Mouse (Mus musculus): ENCODE results near the gene Fam89a.

The Fam89a gene

GRCm38 (mm10) chr8:124751709-124752173, at the start of gene Fam89a:
Gene Fam89a (minus strand): TSS chr8:124751832.
- in situ Hi-C loops (cut with MboI; ENCODE audit: low sequenced_read_pairs), result no loop called here

GRCm38 (mm10) chr8:124800542-124800941, 48.9 kb upstream of the Fam89a start:
- in situ Hi-C loops (cut with MboI; ENCODE audit: low sequenced_read_pairs), result no loop called here

GRCm38 (mm10) chr8:124795781-124796488, 44.3 kb upstream of the Fam89a start:
- in situ Hi-C loops (cut with MboI; ENCODE audit: low sequenced_read_pairs), result no loop called here

- in situ Hi-C loops (cut with MboI; ENCODE audit: low sequenced_read_pairs), result no loop called here
Measured at GRCm38 (mm10) chr8:124794486-124794780, 42.8 kb upstream of the Fam89a start.

- in situ Hi-C loops (cut with MboI; ENCODE audit: low sequenced_read_pairs), result no loop called here
Measured at GRCm38 (mm10) chr8:124793661-124794485, 42.2 kb upstream of the Fam89a start.

GRCm38 (mm10) chr8:124793172-124793651, 41.6 kb upstream of the Fam89a start:
- in situ Hi-C loops (cut with MboI; ENCODE audit: low sequenced_read_pairs), result no loop called here

- in situ Hi-C loops (cut with MboI; ENCODE audit: low sequenced_read_pairs), result no loop called here
Measured at GRCm38 (mm10) chr8:124792708-124793107, 41.1 kb upstream of the Fam89a start, which contains the start of gene Trim67. Gene Trim67 (plus strand): TSS chr8:124793092.

GRCm38 (mm10) chr8:124792186-124792585, 40.6 kb upstream of the Fam89a start:
- in situ Hi-C loops (cut with MboI; ENCODE audit: low sequenced_read_pairs), result no loop called here

- in situ Hi-C loops (cut with MboI; ENCODE audit: low sequenced_read_pairs), result no loop called here
Measured at GRCm38 (mm10) chr8:124791751-124792150, 40.1 kb upstream of the Fam89a start.

GRCm38 (mm10) chr8:124790676-124791075, 39.0 kb upstream of the Fam89a start:
- in situ Hi-C loops (cut with MboI; ENCODE audit: low sequenced_read_pairs), result no loop called here

GRCm38 (mm10) chr8:124784613-124785012, 33.0 kb upstream of the Fam89a start:
- in situ Hi-C loops (cut with MboI; ENCODE audit: low sequenced_read_pairs), result no loop called here

GRCm38 (mm10) chr8:124783228-124783627, 31.6 kb upstream of the Fam89a start:
- in situ Hi-C loops (cut with MboI; ENCODE audit: low sequenced_read_pairs), result no loop called here

- in situ Hi-C loops (cut with MboI; ENCODE audit: low sequenced_read_pairs), result no loop called here
Measured at GRCm38 (mm10) chr8:124782431-124782830, 30.8 kb upstream of the Fam89a start.

GRCm38 (mm10) chr8:124780236-124780635, 28.6 kb upstream of the Fam89a start:
- in situ Hi-C loops (cut with MboI; ENCODE audit: low sequenced_read_pairs), result no loop called here

GRCm38 (mm10) chr8:124775695-124776094, 24.1 kb upstream of the Fam89a start:
- in situ Hi-C loops (cut with MboI; ENCODE audit: low sequenced_read_pairs), result no loop called here

GRCm38 (mm10) chr8:124772389-124772788, 20.8 kb upstream of the Fam89a start:
- in situ Hi-C loops (cut with MboI; ENCODE audit: low sequenced_read_pairs), result no loop called here

- in situ Hi-C loops (cut with MboI; ENCODE audit: low sequenced_read_pairs), result no loop called here
Measured at GRCm38 (mm10) chr8:124763061-124763460, 11.4 kb upstream of the Fam89a start.

- in situ Hi-C loops (cut with MboI; ENCODE audit: low sequenced_read_pairs), result no loop called here
Measured at GRCm38 (mm10) chr8:124758544-124758943, 6.9 kb upstream of the Fam89a start.

- in situ Hi-C loops (cut with MboI; ENCODE audit: low sequenced_read_pairs), result no loop called here
Measured at GRCm38 (mm10) chr8:124756601-124757000, 5.0 kb upstream of the Fam89a start.

- in situ Hi-C loops (cut with MboI; ENCODE audit: low sequenced_read_pairs), result no loop called here
Measured at GRCm38 (mm10) chr8:124756153-124756552, 4.5 kb upstream of the Fam89a start.

- in situ Hi-C loops (cut with MboI; ENCODE audit: low sequenced_read_pairs), result no loop called here
Measured at GRCm38 (mm10) chr8:124755481-124755880, 3.8 kb upstream of the Fam89a start.

- in situ Hi-C loops (cut with MboI; ENCODE audit: low sequenced_read_pairs), result no loop called here
Measured at GRCm38 (mm10) chr8:124754792-124755190, 3.2 kb upstream of the Fam89a start.

Data from CH12F3 (cell line).